Mouse (Mus musculus): ENCODE data around the gene Pcbd1. TPM values are rescaled to one million over a fixed set of nuclear protein-coding genes. Genes with fewer than 3 reads are reported as not detected.
"Not testable (repeated sequence)": the region's sequence is repeated elsewhere in the genome, so short reads cannot be mapped to it uniquely, and the experiment has no call there.

Gene Pcbd1
- total RNA-seq, 1 experiment: 9.5 TPM

- H3K27ac ChIP-seq (ENCODE audit: insufficient read depth, low read depth, low read length, poor library complexity, severe bottlenecking): no peak overlapping the region
- no peaks in the 10 kb centered on the region for H3K9me3 ChIP-seq (ENCODE audit: control insufficient read depth, insufficient read depth, low read depth, low read length)
- no peak overlapping the region for H3K4me3 ChIP-seq (ENCODE audit: insufficient read depth in 1 of 2, low read depth in 1 of 2, low read length in 2 of 2, poor library complexity in 1 of 2, severe bottlenecking in 1 of 2)
- in situ Hi-C loops (cut with MboI; ENCODE audit: low sequenced_read_pairs in 2 of 2, unreplicated experiment in 2 of 2): no loop called here
- H3K4me1 ChIP-seq (ENCODE audit: control insufficient read depth in 2 of 2, insufficient read depth in 2 of 2, low read length in 2 of 2, poor library complexity in 1 of 2): no peaks in the 10 kb centered on the region
- DNase-seq (ENCODE audit: low read depth, low spot score): no peak
- no peak overlapping the region for H3K9ac ChIP-seq (ENCODE audit: insufficient read depth, low read depth, low read length, poor library complexity, severe bottlenecking)
- H3K36me3 ChIP-seq (ENCODE audit: control insufficient read depth, insufficient read depth, low read length, poor library complexity, severe bottlenecking): peaks cover 62% of the 10 kb centered on the region
- TF ChIP-seq CHD2 (IDR thresholded peaks at IDR 0.05; ENCODE audit: low read depth, low read length) (no peak), ZNF384 (IDR thresholded peaks at IDR 0.05; ENCODE audit: low read depth, low read length) (no peak), HCFC1 (IDR thresholded peaks at IDR 0.05; ENCODE audit: borderline replicate concordance, insufficient read depth, low read length) (no peak), ZC3H11A (IDR thresholded peaks at IDR 0.05; ENCODE audit: borderline replicate concordance, low read depth, low read length) (no peak), MAFK (IDR thresholded peaks at IDR 0.05; ENCODE audit: insufficient read depth, low read depth, low read length) (no peak)
Observed at GRCm38 (mm10) chr10:61103564-61104114, 14.5 kb downstream of the Pcbd1 start.

- Histone ChIP-seq H3K9me3 (ENCODE audit: control insufficient read depth, insufficient read depth, low read depth, low read length) (no peaks in the 10 kb centered on the region), H3K27ac (ENCODE audit: insufficient read depth, low read depth, low read length, poor library complexity, severe bottlenecking) (no peak overlapping the region), H3K4me3 (ENCODE audit: insufficient read depth in 1 of 2, low read depth in 1 of 2, low read length in 2 of 2, poor library complexity in 1 of 2, severe bottlenecking in 1 of 2) (no peak overlapping the region), H3K36me3 (ENCODE audit: control insufficient read depth, insufficient read depth, low read length, poor library complexity, severe bottlenecking) (peaks cover 5% of the 10 kb centered on the region), H3K4me1 (ENCODE audit: control insufficient read depth in 2 of 2, insufficient read depth in 2 of 2, low read length in 2 of 2, poor library complexity in 1 of 2) (no peaks in the 10 kb centered on the region), H3K9ac (ENCODE audit: insufficient read depth, low read depth, low read length, poor library complexity, severe bottlenecking) (no peak overlapping the region)
- TF ChIP-seq MAFK (IDR thresholded peaks at IDR 0.05; ENCODE audit: insufficient read depth, low read depth, low read length) (no peak), CHD2 (IDR thresholded peaks at IDR 0.05; ENCODE audit: low read depth, low read length) (no peak), ZC3H11A (IDR thresholded peaks at IDR 0.05; ENCODE audit: borderline replicate concordance, low read depth, low read length) (no peak), HCFC1 (IDR thresholded peaks at IDR 0.05; ENCODE audit: borderline replicate concordance, insufficient read depth, low read length) (no peak), ZNF384 (IDR thresholded peaks at IDR 0.05; ENCODE audit: low read depth, low read length) (no peak)
- in situ Hi-C loops (cut with MboI; ENCODE audit: low sequenced_read_pairs in 2 of 2, unreplicated experiment in 2 of 2): no loop called here
- no peak for DNase-seq (ENCODE audit: low read depth, low spot score)
Observed at GRCm38 (mm10) chr10:61114246-61114720, 25.2 kb downstream of the Pcbd1 start.

- in situ Hi-C loops (cut with MboI; ENCODE audit: low sequenced_read_pairs in 2 of 2, unreplicated experiment in 2 of 2); H3K36me3 ChIP-seq (ENCODE audit: control insufficient read depth, insufficient read depth, low read length, poor library complexity, severe bottlenecking); DNase-seq (ENCODE audit: low read depth, low spot score); H3K9me3 ChIP-seq (ENCODE audit: control insufficient read depth, insufficient read depth, low read depth, low read length); H3K27ac ChIP-seq (ENCODE audit: insufficient read depth, low read depth, low read length, poor library complexity, severe bottlenecking); H3K4me3 ChIP-seq (ENCODE audit: insufficient read depth in 1 of 2, low read depth in 1 of 2, low read length in 2 of 2, poor library complexity in 1 of 2, severe bottlenecking in 1 of 2); H3K4me1 ChIP-seq (ENCODE audit: control insufficient read depth in 2 of 2, insufficient read depth in 2 of 2, low read length in 2 of 2, poor library complexity in 1 of 2); H3K9ac ChIP-seq (ENCODE audit: insufficient read depth, low read depth, low read length, poor library complexity, severe bottlenecking): not testable (repeated sequence)
Observed at GRCm38 (mm10) chr10:61121732-61122131, 32.6 kb downstream of the Pcbd1 start.

- Histone ChIP-seq H3K36me3 (ENCODE audit: control insufficient read depth, insufficient read depth, low read length, poor library complexity, severe bottlenecking) (peaks cover 4% of the 10 kb centered on the region; the same call in 1 of the 2 replicates), H3K9ac (ENCODE audit: insufficient read depth, low read depth, low read length, poor library complexity, severe bottlenecking) (no peak overlapping the region), H3K4me3 (ENCODE audit: insufficient read depth in 1 of 2, low read depth in 1 of 2, low read length in 2 of 2, poor library complexity in 1 of 2, severe bottlenecking in 1 of 2) (no peak overlapping the region), H3K4me1 (ENCODE audit: control insufficient read depth in 2 of 2, insufficient read depth in 2 of 2, low read length in 2 of 2, poor library complexity in 1 of 2) (no peaks in the 10 kb centered on the region), H3K9me3 (ENCODE audit: control insufficient read depth, insufficient read depth, low read depth, low read length) (no peaks in the 10 kb centered on the region), H3K27ac (ENCODE audit: insufficient read depth, low read depth, low read length, poor library complexity, severe bottlenecking) (no peak overlapping the region)
- no peak for TF ChIP-seq CHD2 (IDR thresholded peaks at IDR 0.05; ENCODE audit: low read depth, low read length)
- TF ChIP-seq HCFC1 (IDR thresholded peaks at IDR 0.05; ENCODE audit: borderline replicate concordance, insufficient read depth, low read length): no peak
- TF ChIP-seq ZNF384 (IDR thresholded peaks at IDR 0.05; ENCODE audit: low read depth, low read length): no peak
- TF ChIP-seq ZC3H11A (IDR thresholded peaks at IDR 0.05; ENCODE audit: borderline replicate concordance, low read depth, low read length): no peak
- TF ChIP-seq MAFK (IDR thresholded peaks at IDR 0.05; ENCODE audit: insufficient read depth, low read depth, low read length): no peak
- in situ Hi-C loops (cut with MboI; ENCODE audit: low sequenced_read_pairs in 2 of 2, unreplicated experiment in 2 of 2): no loop called here
- no peak for DNase-seq (ENCODE audit: low read depth, low spot score)
Observed at GRCm38 (mm10) chr10:61123276-61123913, 34.3 kb downstream of the Pcbd1 start.

Data from ES-E14 (cell line).